Mouse (Mus musculus) layer of hippocampus, adult 8-10 months (tissue): ENCODE results near the gene AL731706.2. TPM values are rescaled to one million over a fixed set of nuclear protein-coding genes. Genes with fewer than 3 reads are reported as not detected.

Source experiments
- total RNA-seq, 4 experiments: library from RNA; stranded (reverse); gene quantifications; 2 replicates each; pipeline ENCODE4 v1.2.4; 2022

Gene AL731706.2
- total RNA-seq, 4 experiments from 2014 or later, result 16.3 to 41.4 (median 30.2) TPM

Other genes starting within 250 kb of the AL731706.2 start
- gene Snap25, start 172.2 kb downstream of the AL731706.2 start, total RNA-seq, result 1,000 to 10,000 TPM; 2,063 to 2,148 (median 2,094) TPM
- gene Slx4ip, start 5.5 kb upstream of the AL731706.2 start, total RNA-seq, result 1 to 10 TPM; 5.4 to 9.5 (median 7.5) TPM
- gene AL731706.1, start 5.7 kb upstream of the AL731706.2 start, total RNA-seq, result 10 to 100 TPM in 2 of 4 experiments, 1 to 10 TPM in 2; 3.0 to 19.4 (median 12.9) TPM
- 10 to 100 TPM; 20.9 to 33.8 (median 26.5) TPM for gene Mkks, start 5.7 kb upstream of the AL731706.2 start, total RNA-seq
- 10 to 100 TPM; 10.0 to 11.6 (median 10.9) TPM for gene Jag1, start 231.0 kb upstream of the AL731706.2 start, total RNA-seq